Mouse (Mus musculus) limb, embryonic 13.5 days (tissue): ENCODE data around the gene Eno4. TPM values are rescaled to one million over a fixed set of nuclear protein-coding genes. Genes with fewer than 3 reads are reported as not detected.
A peak's percentile ranks its signal among the peaks of the same experiment; 100 is the strongest.
"Not testable (repeated sequence)": the region's sequence is repeated elsewhere in the genome, so short reads cannot be mapped to it uniquely, and the experiment has no call there.

Source experiments
- ATAC-seq: fragments of 200-750 bp; cut with Nextera tagmentation; 2 replicates; pipeline ENCODE4 v1.8.0; 2017; ENCODE audit warnings: low read depth, moderate number of reproducible peaks, moderate TSS enrichment; ENCODE audit not compliant: low FRiP score
- H3K27ac ChIP-seq: fragments of 300-500 bp; sonication (generic); 2 replicates; pipeline ENCODE4 v1.5.1; 2015; ENCODE audit warnings: inconsistent platforms, mild to moderate bottlenecking, moderate library complexity
- H3K27me3 ChIP-seq: fragments of 300-500 bp; sonication (generic); 2 replicates; pipeline ENCODE4 v1.6.1; 2015; ENCODE audit warnings: mild to moderate bottlenecking, inconsistent platforms
- H3K36me3 ChIP-seq: fragments of 300-500 bp; sonication (generic); 2 replicates; pipeline ENCODE4 v1.6.1; 2015; ENCODE audit warnings: inconsistent platforms, mild to moderate bottlenecking, moderate library complexity
- H3K4me1 ChIP-seq: fragments of 300-500 bp; sonication (generic); 2 replicates; pipeline ENCODE4 v1.6.1; 2015; ENCODE audit warnings: inconsistent platforms
- H3K4me2 ChIP-seq: fragments of 300-500 bp; sonication (generic); replicated peaks from 2 replicates; pipeline ENCODE4 v1.6.1; 2015; ENCODE audit warnings: inconsistent platforms, mild to moderate bottlenecking, moderate library complexity
- H3K4me3 ChIP-seq: fragments of 300-500 bp; sonication (generic); 2 replicates; pipeline ENCODE4 v1.5.1; 2015; ENCODE audit warnings: moderate library complexity, mild to moderate bottlenecking, inconsistent platforms
- H3K9ac ChIP-seq: fragments of 300-500 bp; sonication (generic); 2 replicates; pipeline ENCODE4 v1.6.1; 2015; ENCODE audit warnings: mild to moderate bottlenecking, inconsistent platforms
- H3K9me3 ChIP-seq: fragments of 300-500 bp; sonication (generic); 2 replicates; pipeline ENCODE4 v1.6.1; 2016; ENCODE audit warnings: inconsistent platforms
- WGBS: fragments of 180-500 bp; shearing (Covaris S2); methylation state at CpG from one replicate; pipeline ENCODE4 v1.1.7; 2015; 5-methylcytosine and 5-hydroxymethylcytosine counted together
- polyA plus RNA-seq: library from polyadenylated mRNA; unstranded; fragments of >200 nt; fragmentation: Nextera tagmentation; extraction: Ambion mirVana; gene quantifications from 2 replicates; pipeline ENCODE4 v1.2.1, GENCODE M21; 2015

Eno4 gene
- 0.37 and 0.42 TPM in 2 replicates for polyA plus RNA-seq

GRCm38 (mm10) chr19:58942841-58943828 is at the start of gene Eno4, which contains the start of gene Hspa12a:
Gene Eno4 (plus strand): TSS chr19:58943425.
Gene Hspa12a (minus strand): TSS chr19:58943654.
- H3K9me3 ChIP-seq = no peaks in the 10 kb centered on the region
- H3K4me2 ChIP-seq = peak within 1 kb of the TSS; percentile 88
- H3K4me1 ChIP-seq = peaks cover 13% of the 10 kb centered on the region
- H3K4me3 ChIP-seq = peak within 1 kb of the TSS; percentile 68
- peak; percentile 98 for ATAC-seq
- H3K27me3 ChIP-seq = peaks cover 5% of the 10 kb centered on the region; the same call in 1 of the 2 replicates
- H3K27ac ChIP-seq = peak within 1 kb of the TSS; percentile 70; the same call in 1 of the 2 replicates
- WGBS = under 1% methylated on average over 65 of the region's 65 CpGs
- peak within 1 kb of the TSS; percentile 82 for H3K9ac ChIP-seq
- no peaks in the 10 kb centered on the region for H3K36me3 ChIP-seq

GRCm38 (mm10) chr19:58896216-58896615 is 47.0 kb upstream of the Eno4 start:
- H3K27ac ChIP-seq = no peak overlapping the region
- whole genome bisulfite sequencing = 87% methylated on average over 2 of the region's 3 CpGs
- no peak for ATAC-seq

GRCm38 (mm10) chr19:58900471-58900870 is 42.8 kb upstream of the Eno4 start:
- H3K9ac ChIP-seq, H3K27ac ChIP-seq, H3K36me3 ChIP-seq, H3K27me3 ChIP-seq, H3K4me2 ChIP-seq, H3K4me1 ChIP-seq, H3K4me3 ChIP-seq, ATAC-seq: not testable (repeated sequence)
- H3K9me3 ChIP-seq = peaks cover 12% of the 10 kb centered on the region
- 87% methylated on average over 10 of the region's 10 CpGs for WGBS

More at GRCm38 (mm10) chr19:58896216-58896615, 47.0 kb upstream of the Eno4 start:
- Histone ChIP-seq H3K4me2 (no peak overlapping the region), H3K9ac (no peak overlapping the region), H3K36me3 (no peaks in the 10 kb centered on the region), H3K9me3 (peaks cover 12% of the 10 kb centered on the region), H3K4me3 (no peak overlapping the region), H3K4me1 (no peaks in the 10 kb centered on the region), H3K27me3 (no peaks in the 10 kb centered on the region)

- H3K9me3 ChIP-seq = 0 out of 2 replicates have a peak, but pooled peaks cover 3% of the 10 kb centered on the region
- 65% methylated on average over 7 of the region's 7 CpGs for WGBS
- peak overlapping the region; percentile 34 for H3K4me3 ChIP-seq
- H3K4me2 ChIP-seq = peak overlapping the region; percentile 61
- H3K27me3 ChIP-seq = peaks cover 20% of the 10 kb centered on the region
- H3K9ac ChIP-seq = no peak overlapping the region
- H3K27ac ChIP-seq = no peak overlapping the region
- no peak for ATAC-seq
- H3K4me1 ChIP-seq = peaks cover 4% of the 10 kb centered on the region; the same call in 1 of the 2 replicates
- no peaks in the 10 kb centered on the region for H3K36me3 ChIP-seq
Measured at GRCm38 (mm10) chr19:58903079-58903898, 39.9 kb upstream of the Eno4 start.

- 0% methylated on average over 11 of the region's 11 CpGs for WGBS
- Histone ChIP-seq H3K9ac (no peak overlapping the region), H3K4me3 (peak overlapping the region; percentile 34), H3K27ac (no peak overlapping the region), H3K27me3 (peaks cover 20% of the 10 kb centered on the region), H3K9me3 (no peaks in the 10 kb centered on the region), H3K36me3 (no peaks in the 10 kb centered on the region), H3K4me1 (peaks cover 4% of the 10 kb centered on the region; the same call in 1 of the 2 replicates), H3K4me2 (peak overlapping the region; percentile 61)
- peak; percentile 24; the same call in 1 of the 2 replicates for ATAC-seq
Measured at GRCm38 (mm10) chr19:58903899-58904327, 39.3 kb upstream of the Eno4 start.

- Histone ChIP-seq H3K4me2 (no peak overlapping the region), H3K9me3 (no peaks in the 10 kb centered on the region), H3K9ac (no peak overlapping the region), H3K4me1 (peaks cover 4% of the 10 kb centered on the region; the same call in 1 of the 2 replicates), H3K36me3 (no peaks in the 10 kb centered on the region), H3K4me3 (no peak overlapping the region), H3K27me3 (peaks cover 20% of the 10 kb centered on the region), H3K27ac (no peak overlapping the region)
- 53% methylated on average over 9 of the region's 9 CpGs for WGBS
- ATAC-seq = no peak
Measured at GRCm38 (mm10) chr19:58906685-58907084, 36.5 kb upstream of the Eno4 start.

- no peak overlapping the region for H3K27ac ChIP-seq
- peaks cover 4% of the 10 kb centered on the region; the same call in 1 of the 2 replicates for H3K4me1 ChIP-seq
- H3K4me2 ChIP-seq = no peak overlapping the region
- peaks cover 26% of the 10 kb centered on the region for H3K27me3 ChIP-seq
- no peak overlapping the region for H3K9ac ChIP-seq
- H3K9me3 ChIP-seq = no peaks in the 10 kb centered on the region
- WGBS = 74% methylated on average over 10 of the region's 10 CpGs
- ATAC-seq = no peak
- no peak overlapping the region for H3K4me3 ChIP-seq
- H3K36me3 ChIP-seq = no peaks in the 10 kb centered on the region
Measured at GRCm38 (mm10) chr19:58908018-58908417, 35.2 kb upstream of the Eno4 start.

GRCm38 (mm10) chr19:58910941-58911368 is 32.3 kb upstream of the Eno4 start:
- peak; percentile 61; the same call in 1 of the 2 replicates for ATAC-seq
- H3K4me2 ChIP-seq = peak overlapping the region; percentile 67
- WGBS = 2% methylated on average over 11 of the region's 11 CpGs

GRCm38 (mm10) chr19:58911386-58911785 is 31.8 kb upstream of the Eno4 start:
- H3K27ac ChIP-seq = no peak overlapping the region
- no peaks in the 10 kb centered on the region for H3K9me3 ChIP-seq
- H3K27me3 ChIP-seq = peaks cover 25% of the 10 kb centered on the region
- H3K36me3 ChIP-seq = no peaks in the 10 kb centered on the region
- peak overlapping the region; percentile 46 for H3K4me3 ChIP-seq
- ATAC-seq = peak; percentile 59; the same call in 1 of the 2 replicates
- H3K9ac ChIP-seq = peak overlapping the region; percentile 61; the same call in 1 of the 2 replicates
- H3K4me1 ChIP-seq = no peaks in the 10 kb centered on the region
- peak overlapping the region; percentile 67 for H3K4me2 ChIP-seq
- 11% methylated on average over 9 of the region's 9 CpGs for WGBS

More at GRCm38 (mm10) chr19:58910941-58911368, 32.3 kb upstream of the Eno4 start:
- H3K27ac ChIP-seq = no peak overlapping the region
- H3K4me3 ChIP-seq = peak overlapping the region; percentile 46
- H3K9ac ChIP-seq = peak overlapping the region; percentile 61; the same call in 1 of the 2 replicates
- H3K27me3 ChIP-seq = peaks cover 25% of the 10 kb centered on the region
- H3K36me3 ChIP-seq = no peaks in the 10 kb centered on the region
- H3K9me3 ChIP-seq = no peaks in the 10 kb centered on the region
- H3K4me1 ChIP-seq = no peaks in the 10 kb centered on the region

- Histone ChIP-seq H3K4me2 (no peak overlapping the region), H3K27ac (no peak overlapping the region), H3K9me3 (no peaks in the 10 kb centered on the region), H3K27me3 (peaks cover 35% of the 10 kb centered on the region), H3K9ac (no peak overlapping the region), H3K4me3 (no peak overlapping the region), H3K36me3 (no peaks in the 10 kb centered on the region), H3K4me1 (no peaks in the 10 kb centered on the region)
- no peak for ATAC-seq
- 87% methylated on average over 6 of the region's 6 CpGs for WGBS
Measured at GRCm38 (mm10) chr19:58913301-58913700, 29.9 kb upstream of the Eno4 start.

- peak overlapping the region; percentile 38; the same call in 1 of the 2 replicates for H3K4me2 ChIP-seq
- H3K9me3 ChIP-seq = no peaks in the 10 kb centered on the region
- no peak for ATAC-seq
- peaks cover 8% of the 10 kb centered on the region; the same call in 1 of the 2 replicates for H3K4me1 ChIP-seq
- no peaks in the 10 kb centered on the region for H3K36me3 ChIP-seq
- peak overlapping the region; percentile 12; the same call in 1 of the 2 replicates for H3K4me3 ChIP-seq
- no peak overlapping the region for H3K27ac ChIP-seq
- H3K27me3 ChIP-seq = peaks cover 42% of the 10 kb centered on the region
- 8% methylated on average over 11 of the region's 11 CpGs for WGBS
- no peak overlapping the region for H3K9ac ChIP-seq
Measured at GRCm38 (mm10) chr19:58918597-58918996, 24.6 kb upstream of the Eno4 start.
